Mouse (Mus musculus) olfactory bulb, adult 2 months (tissue): ENCODE data around the gene Abca7.

Source experiments
- CTCF ChIP-seq: fragments of 200-500 bp; IDR thresholded peaks from 2 replicates; pipeline ENCODE4 v1.5.1; 2012; ENCODE audit warnings: low read depth, mild to moderate bottlenecking, low read length, moderate library complexity; ENCODE audit not compliant: insufficient read depth
- POLR2A ChIP-seq: fragments of 200-500 bp; IDR thresholded peaks from 2 replicates; pipeline ENCODE4 v1.6.1; 2012; ENCODE audit warnings: mild to moderate bottlenecking, low read depth, low read length, moderate library complexity; ENCODE audit not compliant: insufficient read depth

- no peak for TF ChIP-seq POLR2A
- no peak for TF ChIP-seq CTCF
Observed at GRCm38 (mm10) chr10:80053831-80054815, 57.8 kb downstream of the Abca7 start.
